Mouse (Mus musculus) forebrain, embryonic 14.5 days (tissue): ENCODE results near the gene Amn. TPM values are rescaled to one million over a fixed set of nuclear protein-coding genes. Genes with fewer than 3 reads are reported as not detected.

Source experiments
- ATAC-seq: fragments of 200-750 bp; cut with Nextera tagmentation; 2 replicates; pipeline ENCODE4 v1.8.0; 2017; ENCODE audit warnings: mild to moderate bottlenecking, moderate library complexity
- DNase-seq: peaks from one replicate; pipeline ENCODE4 v3.0.0-alpha.2; 2015; ENCODE audit warnings: low spot score
- H3K27ac ChIP-seq: fragments of 300-500 bp; sonication (generic); 2 replicates; pipeline ENCODE4 v1.5.1; 2014; ENCODE audit warnings: low read depth, mild to moderate bottlenecking, control low read depth, low read length, moderate library complexity
- H3K27me3 ChIP-seq: fragments of 300-500 bp; sonication (generic); replicated peaks from 2 replicates; pipeline ENCODE4 v1.6.1; 2014; ENCODE audit warnings: low read length, control low read depth, mixed read lengths; ENCODE audit not compliant: control insufficient read depth, insufficient read depth
- H3K36me3 ChIP-seq: fragments of 300-500 bp; sonication (generic); 2 replicates; pipeline ENCODE4 v1.6.1; 2014; ENCODE audit warnings: low read length, control low read depth; ENCODE audit not compliant: control insufficient read depth, insufficient read depth
- H3K4me1 ChIP-seq: fragments of 300-500 bp; sonication (generic); 2 replicates; pipeline ENCODE4 v1.6.1; 2014; ENCODE audit warnings: antibody characterized with exemption, low read length, control low read depth; ENCODE audit not compliant: control insufficient read depth, insufficient read depth
- H3K4me2 ChIP-seq: fragments of 300-500 bp; sonication (generic); 2 replicates; pipeline ENCODE4 v1.6.1; 2014; ENCODE audit warnings: mild to moderate bottlenecking, control low read depth, low read length
- H3K4me3 ChIP-seq: fragments of 300-500 bp; sonication (generic); 2 replicates; pipeline ENCODE4 v1.5.1; 2014; ENCODE audit warnings: low read depth, low read length, control low read depth
- H3K9ac ChIP-seq: fragments of 300-500 bp; sonication (generic); 2 replicates; pipeline ENCODE4 v1.6.1; 2014; ENCODE audit warnings: mild to moderate bottlenecking, low read length, control low read depth, moderate library complexity
- H3K9me3 ChIP-seq: fragments of 300-500 bp; sonication (generic); replicated peaks from 2 replicates; pipeline ENCODE4 v1.6.1; 2016; ENCODE audit warnings: low read length, control low read depth, mixed read lengths; ENCODE audit not compliant: control insufficient read depth
- WGBS: fragments of 180-500 bp; shearing (Covaris S2); extraction: QIAGEN DNeasy Blood & Tissue Kit; methylation state at CpG from one replicate; pipeline ENCODE4 v1.1.7; 2014; 5-methylcytosine and 5-hydroxymethylcytosine counted together
- polyA plus RNA-seq: library from polyadenylated mRNA; unstranded; fragments of >200 nt; fragmentation: Nextera tagmentation; extraction: Ambion mirVana; gene quantifications from 2 replicates; pipeline ENCODE4 v1.2.1, GENCODE M21; 2014

Gene Amn
- polyA plus RNA-seq, 1 experiment from 2014 or later, result 1.9 TPM

DNA sequence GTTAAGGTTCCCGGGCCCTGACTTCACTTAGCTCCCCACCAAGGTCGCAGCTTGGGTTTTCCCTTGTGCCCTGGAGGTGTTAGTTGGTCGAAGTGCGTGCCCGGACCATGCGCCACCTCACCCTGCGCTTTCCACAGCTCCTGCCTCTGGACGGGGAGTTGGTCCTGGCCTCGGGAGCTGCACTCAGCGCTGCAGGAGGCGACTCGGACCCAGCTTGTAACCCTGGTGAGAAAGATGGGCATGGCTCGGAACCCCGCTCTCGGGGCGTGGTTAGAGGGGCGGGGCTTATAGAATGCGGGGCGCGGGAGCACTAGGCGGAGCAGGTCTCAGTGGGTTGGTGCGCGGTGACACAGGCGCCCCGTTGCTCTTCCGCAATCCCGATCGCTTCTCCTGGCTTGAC, 3.1 kb downstream of the Amn start:
- H3K9ac ChIP-seq, result peak overlapping the region; percentile 55
- H3K9me3 ChIP-seq, result no peaks in the 10 kb centered on the region
- peak overlapping the region; percentile 67 for H3K4me2 ChIP-seq
- H3K4me1 ChIP-seq, result peaks cover 10% of the 10 kb centered on the region; the same call in 1 of the 2 replicates
- ATAC-seq (peak; percentile 35), DNase-seq (peak; percentile 22)
- peak overlapping the region; percentile 38 for H3K4me3 ChIP-seq
- no peak overlapping the region for H3K27ac ChIP-seq
- WGBS, result 4% methylated on average over 28 of the region's 28 CpGs
- H3K27me3 ChIP-seq, result peaks cover 76% of the 10 kb centered on the region
- H3K36me3 ChIP-seq, result no peaks in the 10 kb centered on the region

DNA sequence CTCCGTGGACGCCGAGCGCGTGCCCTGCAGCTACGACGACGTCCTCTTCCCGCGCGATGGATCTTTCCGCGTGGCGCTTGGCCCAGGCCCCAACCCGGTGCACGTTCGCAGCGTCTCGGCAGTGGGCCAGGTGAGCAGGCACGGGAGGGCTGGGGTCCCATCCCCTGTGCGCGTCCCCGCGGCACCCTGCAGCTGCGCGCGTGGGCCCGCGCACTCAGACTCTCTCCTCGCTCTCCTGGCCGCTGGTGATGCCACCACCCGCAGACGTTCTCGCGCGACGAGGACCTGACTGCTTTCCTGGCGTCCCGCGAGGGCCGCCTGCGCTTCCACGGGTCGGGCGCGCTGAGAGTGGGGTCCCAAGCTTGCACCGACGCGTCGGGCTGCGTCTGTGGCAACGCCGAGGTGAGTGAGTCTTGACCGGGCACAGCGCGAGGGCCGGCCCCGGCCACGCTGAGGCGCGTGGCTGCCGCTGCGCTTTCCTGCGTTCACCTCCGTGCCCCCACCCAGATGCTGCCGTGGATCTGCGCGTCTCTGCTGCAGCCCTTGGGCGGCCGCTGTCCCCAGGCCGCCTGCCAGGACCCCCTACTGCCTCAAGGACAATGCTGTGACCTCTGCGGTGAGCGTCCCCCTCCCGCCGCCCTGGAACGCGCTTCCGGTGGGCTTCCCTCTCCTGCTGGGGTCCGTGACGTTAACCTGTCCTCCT, 3.7 kb downstream of the Amn start:
- Histone ChIP-seq H3K9ac (peak overlapping the region; percentile 55), H3K27ac (no peak overlapping the region), H3K4me3 (peak overlapping the region; percentile 38), H3K4me2 (peak overlapping the region; percentile 67), H3K9me3 (no peaks in the 10 kb centered on the region), H3K4me1 (peaks cover 10% of the 10 kb centered on the region; the same call in 1 of the 2 replicates), H3K27me3 (peaks cover 76% of the 10 kb centered on the region), H3K36me3 (no peaks in the 10 kb centered on the region)
- peak; percentile 33 for DNase-seq
- 3% methylated on average over 79 of the region's 80 CpGs for WGBS
- ATAC-seq, result peak; percentile 40

DNA sequence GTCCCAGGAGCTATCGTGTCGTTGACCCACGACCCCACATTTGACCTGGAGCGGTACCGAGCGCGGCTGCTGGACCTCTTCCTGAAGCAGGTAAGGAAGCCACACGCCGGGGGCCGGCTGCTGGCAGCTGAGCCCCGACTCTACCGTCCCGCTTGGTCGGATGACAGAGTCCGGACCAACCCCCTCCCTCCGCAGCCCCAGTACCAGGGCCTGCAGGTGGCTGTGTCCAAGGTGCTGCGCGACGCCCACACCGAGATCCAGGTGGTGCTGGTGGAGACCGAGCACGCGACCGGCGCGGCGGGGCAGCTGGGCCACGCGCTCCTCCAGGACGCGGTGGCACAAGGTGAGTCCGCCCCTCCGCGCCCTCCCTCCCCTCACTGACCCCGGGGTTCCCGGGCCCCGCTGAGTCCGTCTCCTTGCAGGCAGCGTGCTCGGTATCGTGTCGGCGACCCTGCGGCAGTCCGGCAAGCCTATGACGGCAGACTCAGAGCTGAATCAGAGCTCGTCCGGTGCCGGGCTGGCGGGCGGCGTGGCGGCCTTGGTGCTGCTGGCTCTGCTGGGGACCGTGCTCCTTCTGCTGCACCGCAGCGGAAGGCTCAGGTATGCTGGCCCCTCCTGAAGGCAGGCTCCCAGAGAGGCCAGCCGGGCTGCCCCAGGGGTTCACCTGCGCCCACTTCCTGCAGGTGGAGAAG, 4.4 kb downstream of the Amn start:
- peak overlapping the region; percentile 67 for H3K4me2 ChIP-seq
- H3K9ac ChIP-seq, result peak overlapping the region; percentile 55
- H3K9me3 ChIP-seq, result no peaks in the 10 kb centered on the region
- ATAC-seq, result peak; percentile 22; the same call in 1 of the 2 replicates
- peaks cover 69% of the 10 kb centered on the region for H3K27me3 ChIP-seq
- H3K4me1 ChIP-seq, result peaks cover 10% of the 10 kb centered on the region; the same call in 1 of the 2 replicates
- H3K4me3 ChIP-seq, result peak overlapping the region; percentile 38
- DNase-seq, result no peak
- H3K27ac ChIP-seq, result no peak overlapping the region
- under 1% methylated on average over 51 of the region's 58 CpGs for WGBS
- no peaks in the 10 kb centered on the region for H3K36me3 ChIP-seq

DNA sequence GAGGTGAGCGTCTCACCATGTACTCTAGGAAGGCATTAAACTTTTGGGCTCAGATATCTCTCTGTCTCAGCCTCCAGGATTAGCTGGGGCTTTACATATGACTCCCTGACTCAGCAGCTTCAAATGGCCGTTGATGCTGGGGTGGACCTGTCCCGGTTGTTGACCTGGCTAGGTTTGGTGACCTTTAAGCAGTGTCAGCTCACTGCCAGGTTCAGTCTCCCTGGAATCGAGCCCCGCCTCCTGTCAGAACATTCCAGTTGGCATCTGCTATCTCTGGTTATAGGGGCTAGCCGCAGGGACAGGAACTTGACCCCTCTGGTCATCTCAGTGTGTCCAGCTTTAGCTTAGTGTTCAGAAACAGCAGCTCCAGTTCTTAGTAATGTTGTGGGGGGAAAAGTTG, 5.5 kb downstream of the Amn start:
- WGBS, result 51% methylated on average over 6 of the region's 6 CpGs
- Histone ChIP-seq H3K4me3 (no peak overlapping the region), H3K27me3 (peaks cover 58% of the 10 kb centered on the region), H3K4me1 (peaks cover 10% of the 10 kb centered on the region; the same call in 1 of the 2 replicates), H3K9ac (no peak overlapping the region), H3K36me3 (no peaks in the 10 kb centered on the region), H3K9me3 (no peaks in the 10 kb centered on the region), H3K27ac (no peak overlapping the region), H3K4me2 (no peak overlapping the region)
- ATAC-seq, result no peak
- no peak for DNase-seq

DNA sequence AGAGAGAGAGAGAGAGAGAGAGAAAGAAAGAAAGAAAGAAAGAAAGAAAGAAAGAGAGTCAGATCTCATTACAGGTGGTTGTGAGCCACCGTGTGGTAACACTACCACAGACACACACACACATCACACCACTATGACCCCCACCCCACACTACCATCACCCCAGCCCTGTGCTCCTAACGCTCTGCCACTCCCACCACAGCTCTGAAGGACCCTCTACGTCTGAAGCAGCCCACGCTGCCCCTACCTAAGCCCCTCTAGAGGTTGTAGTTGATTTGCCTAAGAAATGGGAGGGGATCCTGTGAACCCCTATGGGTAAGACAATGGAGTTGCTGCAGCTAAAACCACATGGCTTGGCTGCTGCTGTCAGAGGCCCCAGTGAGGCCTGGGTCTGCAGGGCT, 12.7 kb downstream of the Amn start:
- Histone ChIP-seq H3K9ac (no peak overlapping the region), H3K4me1 (no peaks in the 10 kb centered on the region), H3K4me3 (no peak overlapping the region), H3K36me3 (no peaks in the 10 kb centered on the region), H3K27ac (no peak overlapping the region), H3K27me3 (no peaks in the 10 kb centered on the region), H3K9me3 (no peaks in the 10 kb centered on the region), H3K4me2 (no peak overlapping the region)
- ATAC-seq, result no peak
- no peak for DNase-seq
- 56% methylated on average over 4 of the region's 4 CpGs for WGBS

DNA sequence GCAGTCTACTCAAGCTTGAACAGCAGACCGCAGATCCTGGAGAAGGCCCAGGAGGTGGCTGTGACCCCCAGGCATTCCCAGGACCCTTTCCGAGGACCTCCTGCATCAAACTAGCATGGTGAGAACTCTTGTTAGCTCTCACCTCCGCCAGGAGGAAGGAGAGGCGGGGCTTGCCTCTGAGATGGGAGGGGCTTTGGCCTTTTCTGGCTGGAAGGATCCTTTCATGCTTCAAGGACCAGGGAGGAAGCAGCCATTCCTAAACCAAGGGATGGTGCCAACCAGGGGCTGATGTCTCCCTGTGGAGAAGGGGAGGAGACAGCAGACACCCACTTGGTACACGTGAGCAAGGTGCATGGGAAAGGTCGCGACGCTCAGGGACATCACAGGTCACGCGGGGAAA, 13.6 kb downstream of the Amn start:
- Histone ChIP-seq H3K36me3 (no peaks in the 10 kb centered on the region), H3K4me3 (no peak overlapping the region), H3K9ac (no peak overlapping the region), H3K27ac (no peak overlapping the region), H3K27me3 (no peaks in the 10 kb centered on the region), H3K9me3 (no peaks in the 10 kb centered on the region), H3K4me1 (no peaks in the 10 kb centered on the region), H3K4me2 (peak overlapping the region; percentile 20; the same call in 1 of the 2 replicates)
- DNase-seq, result no peak
- no peak for ATAC-seq
- 30% methylated on average over 10 of the region's 10 CpGs for WGBS

DNA sequence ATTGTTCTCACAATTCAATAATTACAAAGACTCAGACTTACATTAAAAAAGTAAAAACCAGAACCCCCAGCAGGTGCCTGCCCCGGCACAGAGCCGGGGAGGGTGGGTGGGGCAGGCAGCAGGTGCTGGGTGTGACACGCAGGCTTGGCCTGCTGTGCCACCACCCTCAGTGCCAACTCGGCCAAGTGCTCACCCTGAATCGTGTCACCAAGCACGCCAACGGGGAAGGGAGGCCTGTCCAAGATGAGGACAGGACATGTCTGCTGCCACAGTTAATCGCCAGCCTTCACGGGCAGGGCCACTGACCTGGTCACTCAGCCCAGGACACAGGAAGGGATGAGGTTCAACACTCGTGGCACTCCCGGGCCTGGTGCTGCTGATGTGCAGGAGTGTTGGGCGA, 22.1 kb downstream of the Amn start:
- H3K9ac ChIP-seq, result no peak overlapping the region
- ATAC-seq (no peak), DNase-seq (no peak)
- H3K36me3 ChIP-seq, result peaks cover 66% of the 10 kb centered on the region
- no peak overlapping the region for H3K27ac ChIP-seq
- no peak overlapping the region for H3K4me2 ChIP-seq
- H3K27me3 ChIP-seq, result no peaks in the 10 kb centered on the region
- no peak overlapping the region for H3K4me3 ChIP-seq
- H3K9me3 ChIP-seq, result no peaks in the 10 kb centered on the region
- H3K4me1 ChIP-seq, result no peaks in the 10 kb centered on the region
- WGBS, result 91% methylated on average over 12 of the region's 12 CpGs

DNA sequence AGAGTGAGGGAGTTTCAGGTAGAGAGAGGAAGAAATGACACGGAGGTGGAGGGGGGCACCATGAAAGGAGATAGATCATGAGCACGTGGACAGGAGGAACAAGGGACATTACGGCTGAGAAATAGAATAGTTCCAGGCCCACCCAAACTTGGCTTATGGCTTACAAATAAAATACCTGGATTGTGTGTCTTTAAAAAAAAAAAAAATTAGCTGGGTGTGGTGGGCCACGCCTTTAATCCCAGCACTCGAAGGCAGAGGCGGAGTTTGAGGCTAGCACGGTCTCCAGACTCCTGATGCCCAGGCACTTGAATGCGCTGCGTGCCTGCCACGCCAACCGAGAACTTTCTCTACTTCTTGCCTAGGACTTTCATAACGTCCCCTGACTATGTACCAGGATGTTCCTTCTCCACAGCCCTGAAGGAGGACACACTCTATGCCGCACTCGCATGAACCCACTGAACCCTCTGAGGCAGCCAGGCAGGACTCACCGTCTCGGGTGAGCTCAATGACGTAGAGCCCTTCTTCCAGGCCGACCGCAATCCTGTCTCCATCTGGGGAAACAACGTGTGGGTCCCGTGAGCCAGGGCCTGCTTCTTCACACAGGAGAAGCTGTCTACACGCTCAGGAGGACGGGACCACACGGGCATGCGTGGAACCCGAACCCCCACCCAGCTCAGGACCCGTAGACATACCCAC, 30.6 kb downstream of the Amn start:
- Histone ChIP-seq H3K36me3 (peaks cover 90% of the 10 kb centered on the region), H3K4me2 (no peak overlapping the region), H3K9me3 (no peaks in the 10 kb centered on the region), H3K4me1 (no peaks in the 10 kb centered on the region), H3K27ac (no peak overlapping the region), H3K4me3 (no peak overlapping the region), H3K9ac (no peak overlapping the region), H3K27me3 (no peaks in the 10 kb centered on the region)
- DNase-seq, result no peak
- WGBS, result 95% methylated on average over 27 of the region's 27 CpGs
- no peak for ATAC-seq

DNA sequence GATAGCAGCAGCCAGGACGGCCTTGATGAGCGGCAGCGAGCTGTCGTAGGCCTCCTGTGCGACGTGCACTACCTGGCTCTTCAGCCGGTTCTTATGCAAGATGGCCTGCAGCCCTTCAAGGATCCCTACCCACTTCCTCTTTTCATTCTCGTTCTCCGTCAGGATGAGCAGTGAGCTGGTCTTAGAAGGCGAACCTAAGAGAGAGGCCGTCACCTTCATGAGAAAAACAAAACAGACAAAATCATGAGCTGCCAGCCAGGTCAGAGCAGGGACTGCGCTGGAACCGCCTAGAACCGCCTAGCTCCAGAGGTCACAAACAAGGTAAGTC, 31.1 kb downstream of the Amn start:
- 96% methylated on average over 14 of the region's 14 CpGs for WGBS
- H3K27me3 ChIP-seq, result no peaks in the 10 kb centered on the region

More for the DNA sequence above, 31.1 kb downstream of the Amn start:
- Histone ChIP-seq H3K9ac (no peak overlapping the region), H3K36me3 (peaks cover 90% of the 10 kb centered on the region), H3K4me1 (no peaks in the 10 kb centered on the region), H3K4me3 (no peak overlapping the region), H3K27ac (no peak overlapping the region), H3K9me3 (no peaks in the 10 kb centered on the region), H3K4me2 (no peak overlapping the region)
- DNase-seq, result no peak
- ATAC-seq, result no peak
